Mouse (Mus musculus) intestine, embryonic 14.5 days (tissue): ENCODE data around the gene Ttyh1. TPM values are rescaled to one million over a fixed set of nuclear protein-coding genes. Genes with fewer than 3 reads are reported as not detected.
A peak's percentile ranks its signal among the peaks of the same experiment; 100 is the strongest.

Source experiments
- ATAC-seq: fragments of 200-750 bp; cut with Nextera tagmentation; replicated peaks from 2 replicates; pipeline ENCODE4 v1.8.0; 2017; ENCODE audit warnings: low read depth, moderate number of reproducible peaks, moderate TSS enrichment, moderate library complexity; ENCODE audit not compliant: low FRiP score, low TSS enrichment
- DNase-seq: peaks from one replicate; pipeline ENCODE4 v3.0.0-alpha.2; 2018; ENCODE audit warnings: low spot score
- H3K27ac ChIP-seq: fragments of 300-500 bp; sonication (generic); 2 replicates; pipeline ENCODE4 v1.5.1; 2014; ENCODE audit warnings: low read depth, mild to moderate bottlenecking, control low read depth
- H3K27me3 ChIP-seq: fragments of 300-500 bp; sonication (generic); replicated peaks from 2 replicates; pipeline ENCODE4 v1.6.1; 2014; ENCODE audit warnings: low read length, control low read depth; ENCODE audit not compliant: control insufficient read depth, insufficient read depth
- H3K36me3 ChIP-seq: fragments of 300-500 bp; sonication (generic); 2 replicates; pipeline ENCODE4 v1.6.1; 2014; ENCODE audit warnings: low read length, control low read depth; ENCODE audit not compliant: control insufficient read depth, insufficient read depth
- H3K4me1 ChIP-seq: fragments of 300-500 bp; sonication (generic); replicated peaks from 2 replicates; pipeline ENCODE4 v1.6.1; 2014; ENCODE audit warnings: low read length, control low read depth, mixed read lengths; ENCODE audit not compliant: control insufficient read depth, insufficient read depth
- H3K4me2 ChIP-seq: fragments of 300-500 bp; sonication (generic); 2 replicates; pipeline ENCODE4 v1.6.1; 2014; ENCODE audit warnings: low read length
- H3K4me3 ChIP-seq: fragments of 300-500 bp; sonication (generic); 2 replicates; pipeline ENCODE4 v1.5.1; 2014; ENCODE audit warnings: low read depth, low read length, control low read depth, mixed read lengths
- H3K9ac ChIP-seq: fragments of 300-500 bp; sonication (generic); 2 replicates; pipeline ENCODE4 v1.6.1; 2014; ENCODE audit warnings: mild to moderate bottlenecking, low read length
- H3K9me3 ChIP-seq: fragments of 300-500 bp; sonication (generic); 2 replicates; pipeline ENCODE4 v1.6.1; 2016; ENCODE audit warnings: low read length, control low read depth; ENCODE audit not compliant: control insufficient read depth
- WGBS: fragments of 180-500 bp; shearing (Covaris S2); extraction: QIAGEN DNeasy Blood & Tissue Kit; methylation state at CpG from one replicate; pipeline ENCODE4 v1.1.7; 2014; 5-methylcytosine and 5-hydroxymethylcytosine counted together
- polyA plus RNA-seq: library from polyadenylated mRNA; unstranded; fragments of >200 nt; fragmentation: Nextera tagmentation; extraction: Ambion mirVana; gene quantifications from 2 replicates; pipeline ENCODE4 v1.2.1, GENCODE M21; 2014

Ttyh1 gene
- polyA plus RNA-seq, 1 experiment from 2014 or later = 7.1 TPM

- Histone ChIP-seq H3K9ac (no peak overlapping the region), H3K27me3 (no peaks in the 10 kb centered on the region), H3K9me3 (no peaks in the 10 kb centered on the region), H3K4me3 (no peak overlapping the region), H3K4me1 (peaks cover 11% of the 10 kb centered on the region), H3K36me3 (peaks cover 94% of the 10 kb centered on the region), H3K4me2 (no peak overlapping the region), H3K27ac (no peak overlapping the region)
- ATAC-seq = no peak
- 94% methylated on average over 19 of the region's 19 CpGs for WGBS
- DNase-seq = peak; percentile 40
These were observed 24.3 kb downstream of the Ttyh1 start for GRCm38 (mm10) chr7:4143506-4143905.

GRCm38 (mm10) chr7:4144046-4144445, 24.8 kb downstream of the Ttyh1 start:
- Histone ChIP-seq H3K4me1 (peaks cover 12% of the 10 kb centered on the region), H3K4me3 (no peak overlapping the region), H3K9me3 (no peaks in the 10 kb centered on the region), H3K27ac (no peak overlapping the region), H3K36me3 (peaks cover 89% of the 10 kb centered on the region), H3K27me3 (no peaks in the 10 kb centered on the region), H3K9ac (no peak overlapping the region), H3K4me2 (no peak overlapping the region)
- ATAC-seq (no peak), DNase-seq (peak; percentile 42)
- 97% methylated on average over 13 of the region's 13 CpGs for WGBS

GRCm38 (mm10) chr7:4144766-4145551, 25.8 kb downstream of the Ttyh1 start:
- no peak for DNase-seq
- WGBS = 93% methylated on average over 20 of the region's 20 CpGs
- H3K9me3 ChIP-seq = no peaks in the 10 kb centered on the region
- no peak overlapping the region for H3K4me2 ChIP-seq
- H3K27ac ChIP-seq = no peak overlapping the region
- H3K4me3 ChIP-seq = no peak overlapping the region
- no peak for ATAC-seq
- H3K9ac ChIP-seq = no peak overlapping the region
- H3K4me1 ChIP-seq = peaks cover 14% of the 10 kb centered on the region
- H3K27me3 ChIP-seq = no peaks in the 10 kb centered on the region
- H3K36me3 ChIP-seq = peaks cover 79% of the 10 kb centered on the region

GRCm38 (mm10) chr7:4145552-4146190, 26.5 kb downstream of the Ttyh1 start:
- Histone ChIP-seq H3K9me3 (no peaks in the 10 kb centered on the region), H3K4me1 (peaks cover 19% of the 10 kb centered on the region), H3K27me3 (no peaks in the 10 kb centered on the region), H3K36me3 (peaks cover 72% of the 10 kb centered on the region), H3K4me2 (no peak overlapping the region), H3K27ac (no peak overlapping the region), H3K9ac (no peak overlapping the region), H3K4me3 (no peak overlapping the region)
- DNase-seq (no peak), ATAC-seq (no peak)
- 65% methylated on average over 6 of the region's 6 CpGs for WGBS

- no peak overlapping the region for H3K9ac ChIP-seq
- WGBS = 94% methylated on average over 23 of the region's 23 CpGs
- peaks cover 64% of the 10 kb centered on the region for H3K36me3 ChIP-seq
- H3K27ac ChIP-seq = no peak overlapping the region
- DNase-seq (no peak), ATAC-seq (no peak)
- no peaks in the 10 kb centered on the region for H3K9me3 ChIP-seq
- H3K4me2 ChIP-seq = no peak overlapping the region
- H3K4me3 ChIP-seq = no peak overlapping the region
- H3K27me3 ChIP-seq = peaks cover 5% of the 10 kb centered on the region; the same call in 1 of the 2 replicates
- peaks cover 19% of the 10 kb centered on the region for H3K4me1 ChIP-seq
These were observed 27.3 kb downstream of the Ttyh1 start for GRCm38 (mm10) chr7:4146241-4147180.

GRCm38 (mm10) chr7:4147371-4147770, 28.2 kb downstream of the Ttyh1 start:
- no peak overlapping the region for H3K4me2 ChIP-seq
- H3K27me3 ChIP-seq = peaks cover 6% of the 10 kb centered on the region; the same call in 1 of the 2 replicates
- H3K9me3 ChIP-seq = no peaks in the 10 kb centered on the region
- ATAC-seq (no peak), DNase-seq (no peak)
- no peak overlapping the region for H3K9ac ChIP-seq
- no peak overlapping the region for H3K27ac ChIP-seq
- H3K4me3 ChIP-seq = no peak overlapping the region
- peaks cover 55% of the 10 kb centered on the region for H3K36me3 ChIP-seq
- WGBS = 87% methylated on average over 20 of the region's 20 CpGs
- H3K4me1 ChIP-seq = peaks cover 19% of the 10 kb centered on the region

GRCm38 (mm10) chr7:4147836-4148235, 28.6 kb downstream of the Ttyh1 start:
- DNase-seq (no peak), ATAC-seq (no peak)
- no peak overlapping the region for H3K9ac ChIP-seq
- H3K9me3 ChIP-seq = no peaks in the 10 kb centered on the region
- no peak overlapping the region for H3K4me2 ChIP-seq
- H3K36me3 ChIP-seq = peaks cover 51% of the 10 kb centered on the region
- H3K27ac ChIP-seq = no peak overlapping the region
- H3K4me1 ChIP-seq = peaks cover 19% of the 10 kb centered on the region
- H3K27me3 ChIP-seq = peaks cover 6% of the 10 kb centered on the region; the same call in 1 of the 2 replicates
- 75% methylated on average over 4 of the region's 4 CpGs for WGBS
- H3K4me3 ChIP-seq = no peak overlapping the region
